Mouse (Mus musculus) cerebellum, adult 2 months (tissue): ENCODE measurements at regions not wholly inside any gene's neighbourhood (a gene's known extent, or its start where the extent isn't known, plus 50 kb on each side); places are given as distances from the start of the nearest gene placed in this dataset.

ENCODE experiments used
- DNase-seq, 2 experiments: peaks; one replicate each; pipeline ENCODE4 v3.0.0; 2021
- H3K27ac ChIP-seq: fragments of 200-500 bp; 2 replicates; pipeline ENCODE4 v1.5.1; 2012; ENCODE audit warnings: low read length, control low read depth, inconsistent platforms; ENCODE audit not compliant: insufficient read depth
- H3K27me3 ChIP-seq: fragments of 200-500 bp; 2 replicates; pipeline ENCODE4 v1.6.1; 2012; ENCODE audit warnings: inconsistent platforms, mild to moderate bottlenecking, low read length, moderate library complexity; ENCODE audit not compliant: control insufficient read depth, insufficient read depth
- H3K4me1 ChIP-seq: fragments of 200-500 bp; 2 replicates; pipeline ENCODE4 v1.6.1; 2011; ENCODE audit warnings: low read length; ENCODE audit not compliant: control insufficient read depth, insufficient read depth
- H3K4me3 ChIP-seq: fragments of 200-500 bp; replicated peaks from 2 replicates; pipeline ENCODE3; 2011; ENCODE audit warnings: mild to moderate bottlenecking, low read depth, low read length, control low read depth; ENCODE audit not compliant: insufficient read depth
- CTCF ChIP-seq: fragments of 200-500 bp; IDR thresholded peaks from 2 replicates; pipeline ENCODE4 v1.5.1; 2011; ENCODE audit warnings: low read depth, mild to moderate bottlenecking, control low read depth, low read length, moderate library complexity, borderline replicate concordance; ENCODE audit not compliant: insufficient read depth
- POLR2A ChIP-seq: fragments of 200-500 bp; IDR thresholded peaks from 2 replicates; pipeline ENCODE4 v1.6.1; 2011; ENCODE audit warnings: low read length, control low read depth, borderline replicate concordance; ENCODE audit not compliant: insufficient read depth
- WGBS: fragments of 180-500 bp; shearing (Covaris S2); methylation state at CpG from one replicate; pipeline ENCODE4 v1.1.7; 2018; 5-methylcytosine and 5-hydroxymethylcytosine counted together

GRCm38 (mm10) chr9:92661938-92662337, 119.9 kb downstream of the Plod2 start:
- H3K27ac ChIP-seq: no peak overlapping the region
- WGBS: 80% methylated on average over 2 of the region's 2 CpGs
- no peak for DNase-seq
- TF ChIP-seq CTCF (no peak), POLR2A (no peak)
- H3K4me3 ChIP-seq: no peak overlapping the region
- H3K27me3 ChIP-seq: no peaks in the 10 kb centered on the region
- H3K4me1 ChIP-seq: no peaks in the 10 kb centered on the region

- no peak for TF ChIP-seq CTCF
- no peak for TF ChIP-seq POLR2A
- 88% methylated on average over 1 of the region's 1 CpGs for WGBS
- Histone ChIP-seq H3K27me3 (no peaks in the 10 kb centered on the region), H3K4me3 (no peak overlapping the region), H3K4me1 (no peaks in the 10 kb centered on the region), H3K27ac (no peak overlapping the region)
- no peak for DNase-seq
Measured at GRCm38 (mm10) chr9:92667361-92667881, 125.4 kb downstream of the Plod2 start.

- no peaks in the 10 kb centered on the region for H3K4me1 ChIP-seq
- H3K27ac ChIP-seq: no peak overlapping the region
- no peaks in the 10 kb centered on the region for H3K27me3 ChIP-seq
- 63% methylated on average over 3 of the region's 3 CpGs for WGBS
- no peak for DNase-seq
- H3K4me3 ChIP-seq: no peak overlapping the region
- no peak for TF ChIP-seq POLR2A
- TF ChIP-seq CTCF: no peak
Measured at GRCm38 (mm10) chr9:92671966-92672365, 129.9 kb downstream of the Plod2 start.

- no peak for DNase-seq
- Histone ChIP-seq H3K27me3 (no peaks in the 10 kb centered on the region), H3K4me1 (no peaks in the 10 kb centered on the region), H3K27ac (no peak overlapping the region), H3K4me3 (no peak overlapping the region)
- WGBS: 53% methylated on average over 6 of the region's 6 CpGs
- no peak for TF ChIP-seq POLR2A
- TF ChIP-seq CTCF: no peak
Measured at GRCm38 (mm10) chr9:92694361-92695016, 152.5 kb downstream of the Plod2 start.

- TF ChIP-seq POLR2A (no peak), CTCF (no peak)
- no peak overlapping the region for H3K4me3 ChIP-seq
- no peaks in the 10 kb centered on the region for H3K27me3 ChIP-seq
- H3K4me1 ChIP-seq: no peaks in the 10 kb centered on the region
- no peak overlapping the region for H3K27ac ChIP-seq
- WGBS: 77% methylated on average over 3 of the region's 3 CpGs
- no peak for DNase-seq
Measured at GRCm38 (mm10) chr9:92697971-92698370, 155.9 kb downstream of the Plod2 start.

- no peak for DNase-seq
- TF ChIP-seq POLR2A (no peak), CTCF (no peak)
- no peak overlapping the region for H3K4me3 ChIP-seq
- no peak overlapping the region for H3K27ac ChIP-seq
- H3K27me3 ChIP-seq: no peaks in the 10 kb centered on the region
- 85% methylated on average over 2 of the region's 2 CpGs for WGBS
- no peaks in the 10 kb centered on the region for H3K4me1 ChIP-seq
Measured at GRCm38 (mm10) chr9:92704752-92705151, 162.7 kb downstream of the Plod2 start.

GRCm38 (mm10) chr9:92707011-92707410, 165.0 kb downstream of the Plod2 start:
- Histone ChIP-seq H3K27ac (no peak overlapping the region), H3K4me1 (no peaks in the 10 kb centered on the region), H3K4me3 (no peak overlapping the region), H3K27me3 (no peaks in the 10 kb centered on the region)
- TF ChIP-seq POLR2A (no peak), CTCF (no peak)
- DNase-seq: no peak
- 90% methylated on average over 6 of the region's 6 CpGs for WGBS

- Histone ChIP-seq H3K4me1 (no peaks in the 10 kb centered on the region), H3K27me3 (no peaks in the 10 kb centered on the region), H3K27ac (no peak overlapping the region), H3K4me3 (no peak overlapping the region)
- TF ChIP-seq POLR2A: no peak
- TF ChIP-seq CTCF: no peak
- no peak for DNase-seq
- 10% methylated on average over 6 of the region's 6 CpGs for WGBS
Measured at GRCm38 (mm10) chr9:92717176-92717575, 175.2 kb downstream of the Plod2 start.

GRCm38 (mm10) chr9:92718337-92718736, 176.3 kb downstream of the Plod2 start:
- Histone ChIP-seq H3K27ac (no peak overlapping the region), H3K4me1 (no peaks in the 10 kb centered on the region), H3K27me3 (no peaks in the 10 kb centered on the region), H3K4me3 (no peak overlapping the region)
- DNase-seq: no peak
- TF ChIP-seq CTCF (no peak), POLR2A (no peak)
